Mouse (Mus musculus): ENCODE results near the gene Nfia. TPM values are rescaled to one million over a fixed set of nuclear protein-coding genes. Genes with fewer than 3 reads are reported as not detected.

The Nfia gene
- polyA plus RNA-seq, 1 experiment from 2014 or later, result 19.9 TPM

- Histone ChIP-seq H3K27me3 (ENCODE audit: insufficient read depth, low read length) (no peaks in the 10 kb centered on the region), H3K9ac (replicated peaks; ENCODE audit: low read length) (no peak overlapping the region), H3K4me2 (replicated peaks; ENCODE audit: low read depth, low read length) (no peak overlapping the region), H3K36me3 (ENCODE audit: insufficient read depth, low read length) (0 out of 2 replicates have a peak, but pooled peaks cover 3% of the 10 kb centered on the region), H3K4me1 (ENCODE audit: insufficient read depth, low read length) (peaks cover 21% of the 10 kb centered on the region), H3K9me3 (ENCODE audit: low read length) (no peaks in the 10 kb centered on the region), H3K4me3 (ENCODE audit: low read length) (no peak overlapping the region), H3K27ac (ENCODE audit: low read length) (peak overlapping the region; percentile 29; the same call in 1 of the 2 replicates)
- 26% methylated on average over 4 of the region's 4 CpGs for WGBS
- ATAC-seq (ENCODE audit: low FRiP score, low TSS enrichment), result peak; percentile 60; the same call in 1 of the 2 replicates
Measured at GRCm38 (mm10) chr4:98008814-98009368, 236.4 kb downstream of the Nfia start.

- no peak for ATAC-seq (ENCODE audit: low FRiP score, low TSS enrichment)
- H3K36me3 ChIP-seq (ENCODE audit: insufficient read depth, low read length), result 0 out of 2 replicates have a peak, but pooled peaks cover 3% of the 10 kb centered on the region
- 89% methylated on average over 2 of the region's 2 CpGs for WGBS
Measured at GRCm38 (mm10) chr4:98009966-98010365, 237.4 kb downstream of the Nfia start.

GRCm38 (mm10) chr4:98019811-98020210 is 247.3 kb downstream of the Nfia start:
- Histone ChIP-seq H3K36me3 (ENCODE audit: insufficient read depth, low read length) (no peaks in the 10 kb centered on the region), H3K9ac (replicated peaks; ENCODE audit: low read length) (no peak overlapping the region), H3K27me3 (ENCODE audit: insufficient read depth, low read length) (no peaks in the 10 kb centered on the region), H3K27ac (ENCODE audit: low read length) (no peak overlapping the region), H3K4me2 (replicated peaks; ENCODE audit: low read depth, low read length) (no peak overlapping the region), H3K4me3 (ENCODE audit: low read length) (no peak overlapping the region), H3K4me1 (ENCODE audit: insufficient read depth, low read length) (no peaks in the 10 kb centered on the region), H3K9me3 (ENCODE audit: low read length) (no peaks in the 10 kb centered on the region)
- no peak for ATAC-seq (ENCODE audit: low FRiP score, low TSS enrichment)
- 78% methylated on average over 3 of the region's 3 CpGs for WGBS

More at GRCm38 (mm10) chr4:98009966-98010365, 237.4 kb downstream of the Nfia start:
- Histone ChIP-seq H3K9me3 (ENCODE audit: low read length) (no peaks in the 10 kb centered on the region), H3K4me3 (ENCODE audit: low read length) (no peak overlapping the region), H3K4me2 (replicated peaks; ENCODE audit: low read depth, low read length) (no peak overlapping the region), H3K9ac (replicated peaks; ENCODE audit: low read length) (no peak overlapping the region), H3K27ac (ENCODE audit: low read length) (no peak overlapping the region), H3K27me3 (ENCODE audit: insufficient read depth, low read length) (no peaks in the 10 kb centered on the region), H3K4me1 (ENCODE audit: insufficient read depth, low read length) (peaks cover 12% of the 10 kb centered on the region)

GRCm38 (mm10) chr4:98020836-98021235 is 248.3 kb downstream of the Nfia start:
- no peaks in the 10 kb centered on the region for H3K27me3 ChIP-seq (ENCODE audit: insufficient read depth, low read length)
- no peak for ATAC-seq (ENCODE audit: low FRiP score, low TSS enrichment)
- no peaks in the 10 kb centered on the region for H3K9me3 ChIP-seq (ENCODE audit: low read length)
- WGBS, result 96% methylated on average over 7 of the region's 7 CpGs
- no peak overlapping the region for H3K4me3 ChIP-seq (ENCODE audit: low read length)
- no peak overlapping the region for H3K27ac ChIP-seq (ENCODE audit: low read length)
- no peak overlapping the region for H3K4me2 ChIP-seq (replicated peaks; ENCODE audit: low read depth, low read length)
- no peaks in the 10 kb centered on the region for H3K4me1 ChIP-seq (ENCODE audit: insufficient read depth, low read length)
- H3K36me3 ChIP-seq (ENCODE audit: insufficient read depth, low read length), result no peaks in the 10 kb centered on the region
- H3K9ac ChIP-seq (replicated peaks; ENCODE audit: low read length), result no peak overlapping the region

- Histone ChIP-seq H3K9me3 (ENCODE audit: low read length) (no peaks in the 10 kb centered on the region), H3K27ac (ENCODE audit: low read length) (no peak overlapping the region), H3K4me2 (replicated peaks; ENCODE audit: low read depth, low read length) (no peak overlapping the region), H3K4me3 (ENCODE audit: low read length) (no peak overlapping the region), H3K36me3 (ENCODE audit: insufficient read depth, low read length) (no peaks in the 10 kb centered on the region), H3K27me3 (ENCODE audit: insufficient read depth, low read length) (no peaks in the 10 kb centered on the region), H3K4me1 (ENCODE audit: insufficient read depth, low read length) (no peaks in the 10 kb centered on the region), H3K9ac (replicated peaks; ENCODE audit: low read length) (no peak overlapping the region)
- no peak for ATAC-seq (ENCODE audit: low FRiP score, low TSS enrichment)
- 66% methylated on average over 6 of the region's 6 CpGs for WGBS
Measured at GRCm38 (mm10) chr4:98023245-98023792, 250.8 kb downstream of the Nfia start.

- WGBS, result 77% methylated on average over 4 of the region's 4 CpGs
Measured at GRCm38 (mm10) chr4:98027412-98027811, 254.9 kb downstream of the Nfia start.

GRCm38 (mm10) chr4:98031871-98032270 is 259.3 kb downstream of the Nfia start:
- ATAC-seq (ENCODE audit: low FRiP score, low TSS enrichment), result no peak
- Histone ChIP-seq H3K9ac (replicated peaks; ENCODE audit: low read length) (no peak overlapping the region), H3K9me3 (ENCODE audit: low read length) (no peaks in the 10 kb centered on the region), H3K36me3 (ENCODE audit: insufficient read depth, low read length) (0 out of 2 replicates have a peak, but pooled peaks cover 2% of the 10 kb centered on the region), H3K4me1 (ENCODE audit: insufficient read depth, low read length) (no peaks in the 10 kb centered on the region), H3K27ac (ENCODE audit: low read length) (no peak overlapping the region), H3K4me2 (replicated peaks; ENCODE audit: low read depth, low read length) (no peak overlapping the region), H3K27me3 (ENCODE audit: insufficient read depth, low read length) (no peaks in the 10 kb centered on the region), H3K4me3 (ENCODE audit: low read length) (no peak overlapping the region)
- 56% methylated on average over 3 of the region's 3 CpGs for WGBS

More at GRCm38 (mm10) chr4:98027412-98027811, 254.9 kb downstream of the Nfia start:
- Histone ChIP-seq H3K4me1 (ENCODE audit: insufficient read depth, low read length) (no peaks in the 10 kb centered on the region), H3K9ac (replicated peaks; ENCODE audit: low read length) (no peak overlapping the region), H3K4me3 (ENCODE audit: low read length) (no peak overlapping the region), H3K27me3 (ENCODE audit: insufficient read depth, low read length) (no peaks in the 10 kb centered on the region), H3K27ac (ENCODE audit: low read length) (no peak overlapping the region), H3K36me3 (ENCODE audit: insufficient read depth, low read length) (no peaks in the 10 kb centered on the region), H3K4me2 (replicated peaks; ENCODE audit: low read depth, low read length) (no peak overlapping the region), H3K9me3 (ENCODE audit: low read length) (no peaks in the 10 kb centered on the region)
- ATAC-seq (ENCODE audit: low FRiP score, low TSS enrichment), result no peak

- ATAC-seq (ENCODE audit: low FRiP score, low TSS enrichment), result no peak
- WGBS, result 68% methylated on average over 5 of the region's 5 CpGs
- H3K4me1 ChIP-seq (ENCODE audit: insufficient read depth, low read length), result no peaks in the 10 kb centered on the region
Measured at GRCm38 (mm10) chr4:98032332-98032731, 259.8 kb downstream of the Nfia start.

GRCm38 (mm10) chr4:98039095-98039494 is 266.6 kb downstream of the Nfia start:
- no peaks in the 10 kb centered on the region for H3K9me3 ChIP-seq (ENCODE audit: low read length)
- no peak for ATAC-seq (ENCODE audit: low FRiP score, low TSS enrichment)
- no peak overlapping the region for H3K27ac ChIP-seq (ENCODE audit: low read length)
- H3K4me3 ChIP-seq (ENCODE audit: low read length), result no peak overlapping the region
- H3K4me2 ChIP-seq (replicated peaks; ENCODE audit: low read depth, low read length), result no peak overlapping the region
- no peak overlapping the region for H3K9ac ChIP-seq (replicated peaks; ENCODE audit: low read length)
- 74% methylated on average over 5 of the region's 5 CpGs for WGBS
- H3K27me3 ChIP-seq (ENCODE audit: insufficient read depth, low read length), result no peaks in the 10 kb centered on the region
- no peaks in the 10 kb centered on the region for H3K36me3 ChIP-seq (ENCODE audit: insufficient read depth, low read length)
- peaks cover 4% of the 10 kb centered on the region; the same call in 1 of the 2 replicates for H3K4me1 ChIP-seq (ENCODE audit: insufficient read depth, low read length)

More at GRCm38 (mm10) chr4:98032332-98032731, 259.8 kb downstream of the Nfia start:
- Histone ChIP-seq H3K27me3 (ENCODE audit: insufficient read depth, low read length) (no peaks in the 10 kb centered on the region), H3K4me3 (ENCODE audit: low read length) (no peak overlapping the region), H3K9ac (replicated peaks; ENCODE audit: low read length) (no peak overlapping the region), H3K4me2 (replicated peaks; ENCODE audit: low read depth, low read length) (no peak overlapping the region), H3K9me3 (ENCODE audit: low read length) (no peaks in the 10 kb centered on the region), H3K27ac (ENCODE audit: low read length) (no peak overlapping the region), H3K36me3 (ENCODE audit: insufficient read depth, low read length) (0 out of 2 replicates have a peak, but pooled peaks cover 2% of the 10 kb centered on the region)

- Histone ChIP-seq H3K27me3 (ENCODE audit: insufficient read depth, low read length) (no peaks in the 10 kb centered on the region), H3K4me2 (replicated peaks; ENCODE audit: low read depth, low read length) (no peak overlapping the region), H3K27ac (ENCODE audit: low read length) (no peak overlapping the region), H3K9ac (replicated peaks; ENCODE audit: low read length) (no peak overlapping the region), H3K9me3 (ENCODE audit: low read length) (no peaks in the 10 kb centered on the region), H3K4me1 (ENCODE audit: insufficient read depth, low read length) (peaks cover 4% of the 10 kb centered on the region; the same call in 1 of the 2 replicates), H3K36me3 (ENCODE audit: insufficient read depth, low read length) (no peaks in the 10 kb centered on the region), H3K4me3 (ENCODE audit: low read length) (no peak overlapping the region)
- 55% methylated on average over 7 of the region's 7 CpGs for WGBS
- no peak for ATAC-seq (ENCODE audit: low FRiP score, low TSS enrichment)
Measured at GRCm38 (mm10) chr4:98040179-98040578, 267.6 kb downstream of the Nfia start.

All from kidney, embryonic 16.5 days (tissue).